Mouse (Mus musculus) brain, adult 2 months (tissue): Measurements from ENCODE around the gene Gabrb1.
A peak's percentile ranks its signal among the peaks of the same experiment; 100 is the strongest.
"Not testable (repeated sequence)": the region's sequence is repeated elsewhere in the genome, so short reads cannot be mapped to it uniquely, and the experiment has no call there.

ENCODE experiments used
- DNase-seq: peaks from one replicate; pipeline ENCODE4 v3.0.0; 2011; ENCODE audit warnings: low read depth, low spot score

Gabrb1 gene

DNA sequence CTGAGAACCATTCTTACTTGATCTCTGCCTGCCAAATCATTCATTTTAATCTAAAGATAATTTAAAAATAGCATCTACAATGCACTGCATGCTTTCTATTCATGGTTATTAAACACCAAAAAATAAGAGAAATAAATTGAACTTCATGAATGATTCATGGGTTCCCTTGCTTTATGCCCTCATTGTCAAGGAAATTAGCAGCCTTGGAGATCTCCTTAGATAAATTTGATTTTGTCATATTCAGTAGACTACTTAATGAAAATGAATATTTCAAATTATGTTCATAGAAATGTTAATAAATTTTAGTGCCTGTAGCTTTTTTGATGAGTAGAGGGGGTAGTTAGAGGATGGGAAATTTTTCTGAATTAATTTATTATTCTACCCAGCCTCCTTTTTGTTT lies 379.0 kb downstream of the Gabrb1 start:
- no peak for DNase-seq

DNA sequence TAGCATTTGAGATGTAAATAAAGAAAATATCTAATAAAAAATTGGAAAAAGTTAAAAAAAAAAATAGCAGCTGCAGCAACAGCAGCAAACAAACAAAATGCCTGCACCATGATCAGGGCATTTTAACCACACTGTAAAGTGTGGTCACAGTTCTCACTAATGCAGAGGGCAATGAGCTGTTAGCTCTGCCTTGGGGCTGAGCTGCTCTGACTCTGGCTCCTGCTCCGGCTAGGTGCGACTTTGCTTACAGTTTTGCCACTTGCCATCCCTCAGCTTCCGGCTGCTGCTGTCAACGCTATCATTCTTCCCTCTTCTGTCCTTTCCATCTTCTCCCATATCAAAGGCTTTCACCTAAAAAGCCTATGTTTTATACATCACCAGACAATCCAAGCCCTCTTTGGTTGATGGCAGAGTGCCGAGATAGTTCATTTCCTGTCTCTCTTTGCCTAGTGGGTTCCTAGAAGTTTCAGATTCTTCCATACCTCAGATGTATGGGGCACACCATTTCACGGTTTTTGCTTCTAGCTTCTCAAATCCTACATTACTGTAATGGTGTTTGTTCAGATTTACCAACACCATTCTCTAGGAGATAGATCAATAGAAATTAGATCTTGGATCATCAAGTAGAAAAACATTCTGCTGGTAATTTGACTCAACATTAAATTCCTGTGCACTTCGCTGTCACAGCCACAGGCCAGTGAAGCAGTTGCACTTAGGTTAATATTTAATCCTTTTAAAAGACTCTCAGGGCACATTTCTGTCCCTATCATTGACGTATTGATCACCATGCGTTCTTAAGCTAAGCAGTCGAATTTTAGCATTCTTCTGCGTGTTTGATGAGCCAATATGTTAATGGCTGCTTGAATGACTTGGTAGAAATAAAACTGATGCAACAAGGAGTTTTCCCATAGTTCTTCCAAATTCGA lies 385.6 kb downstream of the Gabrb1 start:
- DNase-seq = no peak

DNA sequence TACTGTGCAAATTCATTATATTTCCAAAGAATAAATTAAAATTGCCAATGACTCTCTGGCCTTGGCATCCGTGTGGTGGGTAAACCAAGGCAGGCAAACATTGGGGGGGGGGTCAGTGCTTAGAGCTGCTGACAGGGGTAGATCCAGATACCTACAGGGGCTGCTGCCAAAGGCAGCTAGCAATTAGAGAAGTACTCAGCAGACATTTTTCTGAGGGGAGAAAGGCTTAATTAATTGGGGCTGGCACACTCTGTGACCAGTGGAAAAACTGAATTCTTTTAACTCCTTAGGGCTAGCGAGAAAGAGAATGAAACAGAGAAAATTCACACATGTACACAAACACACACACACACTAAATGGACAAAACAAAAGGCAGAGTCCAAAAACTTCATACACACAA lies 388.3 kb downstream of the Gabrb1 start:
- DNase-seq = no peak

DNA sequence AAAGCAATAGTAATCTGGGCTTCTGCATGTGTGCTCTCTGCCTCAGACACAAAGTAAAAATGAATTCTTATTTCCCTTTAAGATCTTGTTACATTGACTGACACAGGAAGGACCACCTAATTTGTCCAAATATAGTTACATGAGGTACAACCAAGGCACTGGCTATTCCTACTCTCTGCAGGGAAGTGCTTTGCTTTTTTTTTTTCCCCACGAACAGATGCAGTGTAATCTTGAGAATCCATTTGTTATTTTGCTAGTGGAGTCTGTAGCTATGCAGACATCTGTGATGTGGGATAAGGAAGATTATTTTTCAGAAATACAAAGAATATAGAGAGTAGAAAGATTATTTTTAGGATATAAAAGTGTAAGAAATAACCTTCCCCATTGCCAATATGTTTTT lies 406.2 kb downstream of the Gabrb1 start:
- peak; percentile 47 for DNase-seq

DNA sequence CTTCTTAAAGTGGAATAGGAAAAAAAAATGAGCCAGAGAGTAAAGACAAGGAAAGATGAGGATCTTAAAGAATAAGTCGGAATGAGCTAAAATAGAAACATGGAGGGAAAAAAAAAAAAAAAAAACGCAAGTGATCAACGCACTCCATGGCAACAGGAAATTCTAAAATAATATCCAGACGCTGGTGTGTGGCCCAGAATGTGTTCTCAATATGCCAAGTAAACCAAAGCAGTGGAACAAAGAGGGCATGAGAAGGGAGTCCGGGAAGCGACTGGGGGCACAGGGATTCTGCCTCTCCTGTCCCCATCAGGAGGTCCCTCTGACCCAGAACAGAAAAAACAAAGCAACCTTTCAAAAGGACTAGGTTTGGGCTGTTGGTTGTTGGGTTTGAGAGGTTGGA lies 410.9 kb downstream of the Gabrb1 start:
- DNase-seq = peak; percentile 73

DNA sequence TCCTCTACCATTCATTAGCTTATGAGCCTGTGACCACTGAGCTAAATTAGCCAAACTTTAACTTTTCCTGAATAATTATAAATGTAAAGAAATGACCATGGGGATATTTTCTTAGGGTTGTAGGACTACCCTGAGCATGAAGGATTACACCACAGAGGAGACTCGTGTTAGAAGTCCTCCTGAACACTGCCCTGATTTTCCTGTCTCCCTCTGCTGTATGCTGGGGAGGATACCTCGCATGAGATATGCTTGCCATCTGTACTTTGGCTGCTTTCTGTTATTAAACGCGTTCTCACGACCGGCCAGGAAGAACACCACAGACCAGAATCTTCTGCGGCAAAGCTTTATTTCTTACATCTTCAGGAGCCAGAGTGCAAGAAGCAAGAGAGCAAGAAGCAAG lies 411.5 kb downstream of the Gabrb1 start:
- DNase-seq = peak; percentile 38

DNA sequence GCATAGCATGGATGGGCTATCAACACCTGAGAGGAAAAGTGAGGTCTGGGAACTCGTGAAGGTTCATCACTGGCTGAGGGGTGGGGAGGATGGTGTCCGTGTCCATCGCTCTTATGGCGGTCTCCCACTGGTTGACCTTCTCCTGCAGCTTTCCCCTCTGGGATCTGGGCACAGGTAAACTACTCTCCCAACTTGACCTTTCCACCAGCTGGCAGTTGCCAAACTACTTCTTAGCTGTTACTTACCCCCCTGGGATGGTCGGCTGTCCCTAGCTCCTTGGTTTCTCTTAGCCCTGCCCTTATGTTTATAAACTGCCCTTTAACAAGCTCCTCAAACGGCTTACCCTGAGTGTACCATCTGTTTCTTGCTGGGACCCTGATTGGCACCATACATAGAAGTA lies 418.9 kb downstream of the Gabrb1 start:
- no peak for DNase-seq

DNA sequence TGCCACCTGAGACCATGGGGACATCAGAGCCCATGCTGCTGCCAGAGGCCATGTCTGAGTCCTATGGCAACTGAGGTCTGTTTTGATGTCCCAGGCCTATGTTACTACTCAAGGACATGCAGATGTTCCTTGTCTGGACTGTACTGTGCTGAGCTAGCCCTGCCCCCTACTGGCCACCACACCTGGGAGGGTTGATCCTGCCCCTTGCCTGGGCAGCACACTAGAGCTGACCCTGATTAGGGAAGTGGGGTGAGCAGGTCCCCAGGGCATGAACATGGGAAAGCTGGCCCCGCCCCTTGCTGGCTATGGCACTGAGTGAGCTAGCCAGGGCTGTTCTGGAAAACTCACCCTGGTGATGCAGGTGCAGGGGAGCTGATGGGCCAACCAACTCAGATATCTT lies 428.6 kb downstream of the Gabrb1 start:
- DNase-seq = no peak

DNA sequence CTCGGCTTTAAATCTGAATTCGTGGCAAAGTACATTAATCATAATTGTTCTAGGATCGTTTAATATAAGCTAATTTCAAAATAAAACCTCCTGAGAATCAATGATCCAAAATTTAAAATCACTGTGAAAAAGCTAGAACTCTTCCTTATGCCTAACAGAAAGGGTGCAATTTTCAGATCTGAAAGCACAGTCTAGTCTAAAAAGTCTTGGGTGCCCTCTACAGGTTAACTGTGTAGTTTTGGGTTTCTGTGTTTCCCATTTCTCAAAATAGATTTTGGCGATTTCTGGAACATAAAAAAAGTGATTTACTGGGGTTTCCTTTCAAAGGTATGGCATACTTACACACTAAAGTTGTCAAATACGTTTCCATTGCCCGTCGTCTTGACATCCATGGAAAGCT lies 436.7 kb downstream of the Gabrb1 start:
- DNase-seq = peak; percentile 76

DNA sequence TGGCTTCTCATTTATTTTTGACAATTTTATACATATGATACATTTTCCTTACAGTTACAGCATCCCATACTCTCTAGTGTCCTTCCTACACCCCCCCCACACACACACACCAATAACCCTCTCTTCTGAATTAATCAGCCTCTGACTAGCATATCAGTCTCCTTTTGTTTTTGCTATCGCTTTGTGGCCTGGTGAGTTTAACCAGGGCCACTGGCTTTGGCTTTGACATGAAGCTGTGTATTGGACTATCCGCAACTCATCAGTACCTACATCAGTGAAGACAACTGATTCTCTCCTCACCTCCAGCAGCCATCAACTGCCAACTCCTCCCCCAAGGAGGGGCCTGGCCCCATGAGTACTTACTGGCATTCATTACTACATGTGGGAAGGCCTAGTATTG lies 437.1 kb downstream of the Gabrb1 start:
- DNase-seq = no peak

DNA sequence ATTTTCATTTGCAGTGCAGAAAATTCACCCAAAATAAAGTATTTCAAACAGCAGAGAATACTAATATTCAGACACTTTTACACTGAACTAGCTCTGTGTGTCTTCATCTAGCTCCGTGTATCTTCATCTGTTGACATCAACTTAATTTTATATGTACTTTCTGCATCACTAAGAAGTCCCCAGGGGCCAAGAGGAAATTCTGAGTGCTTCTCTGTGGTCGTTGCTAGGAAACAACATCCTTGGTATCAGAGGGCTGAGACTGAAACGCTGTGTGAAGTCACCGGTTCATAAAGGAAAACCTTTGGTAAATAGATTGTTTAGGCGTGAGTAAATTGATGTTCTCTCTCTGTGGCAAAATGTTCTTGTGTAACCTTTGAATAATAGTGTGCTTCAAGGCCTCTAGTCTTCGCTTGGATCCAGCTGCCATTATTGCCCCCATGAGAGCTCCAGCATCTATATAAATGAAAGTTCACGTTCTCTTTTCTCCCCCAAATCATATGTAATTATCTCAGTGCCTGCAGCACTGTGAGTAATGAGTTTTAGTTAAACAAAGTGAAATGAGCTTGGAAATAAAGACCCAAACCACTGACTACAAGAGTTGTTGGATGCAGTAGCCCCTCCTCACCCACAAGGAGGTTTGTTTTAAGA lies 446.5 kb downstream of the Gabrb1 start:
- DNase-seq = peak; percentile 51

DNA sequence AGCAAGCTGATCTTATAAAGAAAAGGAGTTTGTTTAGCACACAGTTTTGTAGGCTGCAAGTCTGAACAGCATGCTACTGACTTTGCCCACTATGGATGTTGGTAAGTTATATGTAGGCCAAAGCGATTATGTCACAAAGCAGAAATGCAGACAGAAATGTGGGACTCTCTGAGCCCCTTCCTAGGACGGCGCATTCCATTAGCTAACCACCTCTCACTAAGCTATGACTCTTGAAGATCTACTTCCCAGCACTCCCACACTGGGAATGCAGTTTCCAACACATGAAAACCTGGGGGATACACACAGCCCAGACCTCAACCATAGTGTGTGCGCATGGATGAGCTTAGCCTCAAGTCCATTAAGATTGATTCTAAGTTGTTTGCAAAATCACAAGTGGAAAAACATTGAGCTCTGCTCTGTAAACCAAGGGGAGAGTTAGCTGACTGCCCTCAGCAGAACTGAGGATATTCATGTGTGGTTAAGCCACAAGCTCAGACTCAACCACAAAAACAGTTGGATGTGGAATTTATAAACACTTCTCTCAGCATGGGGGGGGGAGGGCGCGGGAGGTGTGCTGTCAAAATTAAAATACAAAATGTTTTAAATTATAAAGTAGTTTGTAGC lies 464.6 kb downstream of the Gabrb1 start:
- DNase-seq = no peak

DNA sequence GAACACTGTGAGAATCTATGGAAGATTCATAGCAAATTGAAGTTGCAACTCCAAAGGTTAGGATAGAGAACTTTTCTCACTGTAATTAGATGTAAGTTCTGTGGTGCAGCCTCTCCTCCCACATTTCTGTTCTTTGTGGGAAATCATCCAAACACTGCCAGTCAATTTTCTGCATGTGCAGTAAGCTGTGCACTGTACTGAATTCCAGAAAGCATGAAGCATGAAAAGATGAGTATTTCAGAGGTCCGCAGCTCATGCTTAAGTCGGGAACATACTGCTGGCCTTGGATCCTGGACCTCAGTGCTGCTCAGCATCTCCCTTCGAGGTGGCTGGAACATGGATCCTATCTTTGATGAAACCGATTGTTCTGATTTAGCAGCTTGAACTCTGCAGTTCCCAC lies 468.8 kb downstream of the Gabrb1 start:
- peak; percentile 41 for DNase-seq

DNA sequence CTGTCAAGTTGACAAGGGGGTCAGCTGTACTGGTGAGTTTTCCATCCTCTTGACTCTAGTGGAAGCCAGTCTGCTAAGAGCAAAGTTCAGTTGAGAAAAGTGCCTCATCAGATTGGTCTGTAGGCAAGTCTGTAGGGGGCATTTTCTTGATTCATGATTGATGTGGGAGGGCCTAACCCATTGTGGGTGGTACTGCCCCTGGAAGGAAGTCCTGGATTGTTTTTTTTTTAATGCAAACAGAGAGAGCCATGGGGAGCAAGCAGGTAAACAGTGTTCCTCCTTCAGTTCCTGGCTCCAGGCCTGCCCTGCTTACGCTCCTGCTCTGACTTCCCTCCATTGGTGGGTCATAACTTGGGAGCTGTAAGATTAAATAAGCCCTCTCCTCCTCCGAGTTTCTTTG lies 476.0 kb downstream of the Gabrb1 start:
- DNase-seq = no peak

DNA sequence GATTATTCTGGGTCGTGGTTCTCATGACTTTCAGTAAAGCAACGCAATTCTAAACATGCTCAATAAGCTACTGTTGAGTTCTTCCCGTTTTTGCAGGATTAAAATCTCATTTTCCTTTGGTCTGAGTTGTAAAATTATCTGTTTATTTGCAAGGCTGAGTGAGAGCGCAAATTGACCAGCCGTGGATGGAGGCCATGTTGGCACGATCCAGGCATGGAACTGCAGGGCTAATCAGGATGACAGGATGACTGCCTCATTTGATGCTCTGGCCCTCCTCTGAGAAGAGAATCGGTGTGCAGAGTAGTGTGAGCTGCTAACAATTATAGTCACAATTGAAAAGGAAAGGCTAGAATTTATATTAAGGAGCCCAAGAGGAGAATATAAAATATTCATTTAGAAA lies 480.3 kb downstream of the Gabrb1 start:
- no peak for DNase-seq

DNA sequence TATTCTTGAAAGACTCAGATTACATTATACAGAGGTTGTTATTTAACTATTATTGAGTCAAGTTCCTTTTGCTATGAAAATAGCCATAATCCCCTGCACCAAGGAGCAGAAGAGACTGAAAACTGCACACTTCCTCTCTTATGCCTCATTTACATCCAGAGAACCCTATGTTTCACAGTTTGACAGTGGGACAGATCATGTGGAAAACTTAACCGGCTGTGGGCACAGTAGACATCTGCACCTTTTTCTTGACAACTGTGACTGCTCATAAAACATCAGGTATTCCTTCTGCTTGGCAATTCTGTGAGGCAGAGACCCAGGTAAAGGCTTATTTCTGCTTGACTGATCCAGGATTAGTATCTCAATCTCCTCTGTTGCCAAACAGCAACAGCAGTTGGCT lies 481.7 kb downstream of the Gabrb1 start:
- no peak for DNase-seq

DNA sequence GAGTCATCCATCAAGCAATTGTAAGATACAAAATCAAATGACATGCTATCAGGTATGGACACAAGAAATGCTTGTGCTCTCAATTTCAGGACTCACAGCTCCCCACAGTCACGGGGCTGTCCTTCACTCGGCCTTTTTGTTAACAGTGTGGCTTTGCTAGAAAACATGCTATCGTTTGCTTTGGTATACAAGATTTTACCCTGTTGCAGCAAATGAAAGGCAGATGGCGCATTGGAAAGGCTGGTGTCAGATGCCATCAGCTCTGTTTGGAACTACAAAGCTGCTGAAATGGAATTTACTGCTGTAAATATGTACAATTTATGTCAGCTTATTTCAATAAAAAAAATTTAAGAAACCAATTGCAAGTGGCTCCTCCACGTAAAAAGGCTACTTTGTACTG lies 490.8 kb downstream of the Gabrb1 start:
- DNase-seq = no peak

DNA sequence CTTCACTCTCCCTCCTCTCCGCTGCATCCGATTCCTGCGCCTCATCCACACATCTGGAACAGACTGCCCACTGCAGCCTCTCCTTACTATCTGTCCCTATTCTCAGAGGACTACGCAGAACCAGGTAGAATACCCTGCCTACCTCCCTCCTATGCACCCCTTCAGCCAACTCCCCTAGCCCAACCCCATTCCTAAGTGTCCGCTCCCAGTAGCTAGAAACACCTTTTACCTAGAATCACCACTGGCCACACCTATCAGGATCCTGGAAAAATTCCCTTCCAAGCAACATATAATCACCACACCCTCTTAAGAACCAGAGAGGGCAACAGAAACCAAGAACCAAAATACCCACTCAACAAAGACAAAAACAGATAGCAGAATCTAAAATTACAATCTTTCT lies 493.0 kb downstream of the Gabrb1 start:
- no peak for DNase-seq

DNA sequence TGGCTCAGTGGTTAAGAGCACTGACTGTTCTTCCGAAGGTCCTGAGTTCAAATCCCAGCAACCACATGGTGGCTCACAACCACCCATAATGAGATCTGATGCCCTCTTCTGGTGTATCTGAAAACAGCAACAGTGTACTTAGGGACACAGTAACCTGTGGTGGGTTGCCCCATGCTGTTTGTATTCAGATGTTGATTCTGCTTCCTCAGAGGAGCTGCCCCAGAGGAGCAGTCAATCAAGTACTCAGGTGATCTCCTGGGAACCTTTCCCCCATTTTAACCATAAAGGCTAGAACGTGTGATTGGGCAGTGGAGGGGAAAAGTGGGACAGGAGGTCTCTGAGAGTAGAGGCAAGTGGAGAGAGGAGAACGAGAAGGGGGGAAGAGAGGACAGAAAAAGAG lies 497.8 kb downstream of the Gabrb1 start:
- DNase-seq = not testable (repeated sequence)

DNA sequence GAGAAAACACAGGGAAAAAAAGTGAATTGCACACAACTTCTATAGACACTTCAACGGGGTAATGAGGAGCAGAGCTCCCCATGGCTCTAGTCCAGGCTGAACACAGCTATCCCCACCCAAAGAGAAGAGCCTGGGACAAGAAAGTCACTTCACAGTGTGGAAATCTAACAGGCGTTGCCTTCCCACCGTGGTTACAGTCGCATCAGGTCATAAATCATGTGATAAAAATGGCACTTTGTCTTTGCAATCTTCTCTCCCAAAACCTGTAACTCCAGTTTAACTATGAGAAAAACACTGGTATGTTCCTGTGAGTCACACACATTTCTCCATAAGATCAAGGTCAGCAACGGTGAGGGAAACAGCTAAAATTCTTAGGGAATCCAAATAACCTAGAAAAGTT lies 498.7 kb downstream of the Gabrb1 start:
- no peak for DNase-seq

DNA sequence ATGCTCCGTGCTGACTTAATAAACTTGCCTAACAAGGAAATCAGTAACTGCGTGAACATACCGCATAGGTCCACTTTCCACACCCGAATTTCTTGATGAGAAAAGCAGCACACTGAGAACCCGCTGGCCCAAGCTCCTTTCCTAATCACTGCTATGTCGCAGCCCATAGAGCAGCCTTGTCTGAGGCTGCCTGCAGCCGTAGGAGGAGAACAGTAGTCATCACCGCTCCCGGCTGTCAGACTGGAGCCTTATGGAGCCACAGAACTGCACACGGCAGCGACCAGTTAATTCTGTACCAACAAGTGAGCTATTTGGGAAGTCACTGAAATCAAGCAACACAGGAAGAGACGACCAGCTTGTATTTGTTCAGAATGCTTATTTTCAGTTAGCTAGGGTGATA lies 500.8 kb downstream of the Gabrb1 start:
- peak; percentile 71 for DNase-seq

DNA sequence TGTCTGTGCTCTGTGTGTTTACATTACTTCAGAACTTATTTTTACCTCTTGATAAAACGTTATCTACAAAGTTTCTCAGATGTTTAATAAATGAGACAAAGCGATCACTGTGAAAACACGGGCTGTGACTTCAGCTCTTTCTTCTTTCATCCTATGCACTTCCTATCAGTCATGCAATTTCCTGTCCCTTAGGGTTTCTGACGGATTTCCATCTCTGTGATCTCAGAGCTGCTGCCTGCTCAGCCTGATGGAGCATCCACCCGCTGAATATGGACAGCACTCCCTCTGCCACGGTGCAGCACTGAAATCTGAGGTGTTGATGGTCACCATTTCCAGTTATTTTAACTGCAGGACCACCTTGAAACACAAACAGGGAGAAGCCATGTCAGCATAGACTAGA lies 501.6 kb downstream of the Gabrb1 start:
- no peak for DNase-seq
